Mouse (Mus musculus): ENCODE results near the gene Lamtor5.

GRCm38 (mm10) chr3:107317338-107317737 is 38.7 kb downstream of the Lamtor5 start:
- TF ChIP-seq CTCF (IDR thresholded peaks at IDR 0.05; ENCODE audit: low read depth, low read length) (no peak), POLR2A (IDR thresholded peaks at IDR 0.05; ENCODE audit: extremely low read depth, insufficient read depth, low read length) (no peak)

Data from liver, adult 2 months (tissue).